In genomic region chr16:97272035-97272631, GRCm38 (mm10) we compare ENCODE assay signal across 8 mouse cellular contexts.
DNase-seq lines count a peak whose midpoint lies in the region; ATAC-seq and TF ChIP-seq lines count a peak whose summit lies in the region.

No protein-coding gene starts in this region.

- no peak for TF ChIP-seq EP300 in MEL (IDR thresholded peaks at IDR 0.05; ENCODE audit: low read depth in 1 of 2, low read length in 2 of 2)

- TF ChIP-seq RAD21 in MEL (IDR thresholded peaks at IDR 0.05; ENCODE audit: low read depth, low read length): peak; percentile 73

- H3K9ac ChIP-seq in MEL (ENCODE audit: control insufficient read depth, low read depth, low read length, poor library complexity, severe bottlenecking): no peak overlapping the region
- no peak overlapping the region for H3K9ac ChIP-seq in hindbrain, embryonic 12.5 days
- no peak overlapping the region for H3K9ac ChIP-seq in lung, embryonic 16.5 days (ENCODE audit: low read length)

- H3K79me2 ChIP-seq in MEL (ENCODE audit: control insufficient read depth, insufficient read depth, low read length, poor library complexity): no peaks in the 10 kb centered on the region

- H3K27me3 ChIP-seq in MEL (ENCODE audit: control insufficient read depth in 1 of 2, insufficient read depth in 2 of 2, low read length in 2 of 2): no peaks in the 10 kb centered on the region
- H3K27me3 ChIP-seq in cerebellum, adult 2 months (ENCODE audit: control insufficient read depth, insufficient read depth, low read length): no peaks in the 10 kb centered on the region
- H3K27me3 ChIP-seq in hindbrain, embryonic 12.5 days: no peaks in the 10 kb centered on the region
- H3K27me3 ChIP-seq in lung, embryonic 16.5 days (ENCODE audit: control insufficient read depth, insufficient read depth, low read depth, low read length): no peaks in the 10 kb centered on the region
- H3K27me3 ChIP-seq in thymus, adult 2 months (ENCODE audit: control insufficient read depth, insufficient read depth, low read length): no peaks in the 10 kb centered on the region

- no peak for TF ChIP-seq POLR2A in MEL (IDR thresholded peaks at IDR 0.05; ENCODE audit: control insufficient read depth in 1 of 2, insufficient read depth in 1 of 2, low read depth in 1 of 2, low read length in 2 of 2, poor library complexity in 1 of 2)
- no peak for TF ChIP-seq POLR2A in cerebellum, adult 2 months (IDR thresholded peaks at IDR 0.05; ENCODE audit: borderline replicate concordance, insufficient read depth, low read length)
- TF ChIP-seq POLR2A in thymus, adult 2 months (IDR thresholded peaks at IDR 0.05; ENCODE audit: control insufficient read depth, extremely low read depth, insufficient read depth, low read length, poor library complexity): no peak

- H3K36me3 ChIP-seq in MEL (ENCODE audit: control insufficient read depth in 1 of 2, insufficient read depth in 2 of 2, low read length in 2 of 2): no peaks in the 10 kb centered on the region
- H3K36me3 ChIP-seq in hindbrain, embryonic 12.5 days: no peaks in the 10 kb centered on the region
- H3K36me3 ChIP-seq in lung, embryonic 16.5 days (ENCODE audit: control insufficient read depth, insufficient read depth, low read length): no peaks in the 10 kb centered on the region
- H3K36me3 ChIP-seq in thymus, adult 2 months (ENCODE audit: control insufficient read depth, insufficient read depth, low read length): no peaks in the 10 kb centered on the region

- no peak overlapping the region for H3K4me3 ChIP-seq in MEL (ENCODE audit: control insufficient read depth in 1 of 2, insufficient read depth in 1 of 2, low read depth in 2 of 2, low read length in 2 of 2)
- peak overlapping the region; percentile 28 for H3K4me3 ChIP-seq in cerebellum, adult 2 months (replicated peaks; ENCODE audit: insufficient read depth, low read depth, low read length)
- H3K4me3 ChIP-seq in hindbrain, embryonic 12.5 days: no peak overlapping the region
- no peak overlapping the region for H3K4me3 ChIP-seq in lung, embryonic 16.5 days (ENCODE audit: low read length)
- H3K4me3 ChIP-seq in thymus, adult 2 months (ENCODE audit: control insufficient read depth, insufficient read depth, low read length): no peak overlapping the region

- peak; percentile 90 for ATAC-seq in hindbrain, embryonic 12.5 days (ENCODE audit: low FRiP score)
- peak; percentile 97 for ATAC-seq in lung, embryonic 16.5 days (ENCODE audit: low read depth)

- no peaks in the 10 kb centered on the region for H3K9me3 ChIP-seq in MEL (replicated peaks; ENCODE audit: insufficient read depth, low read length)
- no peaks in the 10 kb centered on the region for H3K9me3 ChIP-seq in hindbrain, embryonic 12.5 days (replicated peaks)
- H3K9me3 ChIP-seq in lung, embryonic 16.5 days (ENCODE audit: control insufficient read depth, low read length): no peaks in the 10 kb centered on the region

- peak; percentile 61 for DNase-seq in MEL (ENCODE audit: low read depth, low spot score)
- peak; percentile 58 to 76 for DNase-seq in cerebellum, adult 2 months
- DNase-seq in forelimb bud, embryonic 11.5 days (ENCODE audit: low read depth, low spot score): peak; percentile 82
- DNase-seq in layer of hippocampus, adult 9-11 months: peak; percentile 70
- DNase-seq in ovary, postnatal 10 days (ENCODE audit: low spot score): peak; percentile 38
- DNase-seq in thymus, adult 2 months: peak; percentile 81

- H3K27ac ChIP-seq in MEL (ENCODE audit: control insufficient read depth, low read depth, low read length): no peak overlapping the region
- H3K27ac ChIP-seq in cerebellum, adult 2 months (ENCODE audit: insufficient read depth, low read length): no peak overlapping the region
- no peak overlapping the region for H3K27ac ChIP-seq in hindbrain, embryonic 12.5 days
- no peak overlapping the region for H3K27ac ChIP-seq in lung, embryonic 16.5 days (ENCODE audit: low read length)
- H3K27ac ChIP-seq in thymus, adult 2 months (ENCODE audit: control insufficient read depth, insufficient read depth, low read length): no peak overlapping the region

- no peaks in the 10 kb centered on the region for H3K4me1 ChIP-seq in MEL (ENCODE audit: control insufficient read depth in 1 of 2, insufficient read depth in 2 of 2, low read length in 2 of 2)
- H3K4me1 ChIP-seq in cerebellum, adult 2 months (ENCODE audit: control insufficient read depth, insufficient read depth, low read length): no peaks in the 10 kb centered on the region
- H3K4me1 ChIP-seq in hindbrain, embryonic 12.5 days: no peaks in the 10 kb centered on the region
- H3K4me1 ChIP-seq in lung, embryonic 16.5 days (replicated peaks; ENCODE audit: control insufficient read depth, insufficient read depth, low read length): no peaks in the 10 kb centered on the region; the same call in 1 of the 2 replicates
- peaks cover 2% of the 10 kb centered on the region for H3K4me1 ChIP-seq in thymus, adult 2 months (replicated peaks; ENCODE audit: control insufficient read depth, insufficient read depth, low read length)

- H3K4me2 ChIP-seq in hindbrain, embryonic 12.5 days (replicated peaks): peak overlapping the region; percentile 39
- H3K4me2 ChIP-seq in lung, embryonic 16.5 days (ENCODE audit: low read depth, low read length): peak overlapping the region; percentile 22; the same call in 1 of the 2 replicates

- TF ChIP-seq CTCF in MEL (IDR thresholded peaks at IDR 0.05 in 2 of 3, conservative IDR thresholded peaks at IDR 0.05 in 1 of 3; ENCODE audit: control insufficient read depth in 1 of 3, insufficient read depth in 1 of 3, low read depth in 2 of 3, low read length in 3 of 3, poor library complexity in 1 of 3, severe bottlenecking in 1 of 3): peak; percentile 78 to 86 (median 85)
- peak; percentile 81 for TF ChIP-seq CTCF in cerebellum, adult 2 months (IDR thresholded peaks at IDR 0.05; ENCODE audit: borderline replicate concordance, insufficient read depth, low read depth, low read length)
- peak; percentile 86 for TF ChIP-seq CTCF in thymus, adult 2 months (IDR thresholded peaks at IDR 0.05; ENCODE audit: borderline replicate concordance, control insufficient read depth, extremely low read depth, insufficient read depth, low read length, poor library complexity)

- 9% methylated on average over 12 of the region's 12 CpGs for WGBS in cerebellum, adult 2 months
- WGBS in hindbrain, embryonic 12.5 days: 15% methylated on average over 12 of the region's 12 CpGs
- 7% methylated on average over 12 of the region's 12 CpGs for WGBS in lung, embryonic 16.5 days
- WGBS in thymus, adult 2 months: 3% methylated on average over 12 of the region's 12 CpGs

TF ChIP-seq in MEL, 35 proteins besides CTCF, POLR2A, EP300 and RAD21:
- TF ChIP-seq GATA1 (IDR thresholded peaks at IDR 0.05; ENCODE audit: low read depth, low read length) (no peak), HCFC1 (IDR thresholded peaks at IDR 0.05; ENCODE audit: low read depth, low read length) (no peak), SMC3 (IDR thresholded peaks at IDR 0.05; ENCODE audit: low read depth, low read length) (peak; percentile 92), CHD1 (IDR thresholded peaks at IDR 0.05; ENCODE audit: low read depth, low read length) (no peak), ZC3H11A (IDR thresholded peaks at IDR 0.05; ENCODE audit: low read depth, low read length) (peak; percentile 76), E2F4 (IDR thresholded peaks at IDR 0.05; ENCODE audit: borderline replicate concordance, low read depth, low read length) (no peak), ELF1 (IDR thresholded peaks at IDR 0.05; ENCODE audit: low read depth, low read length) (no peak), JUND (IDR thresholded peaks at IDR 0.05; ENCODE audit: low read depth, low read length) (no peak), MAFK (IDR thresholded peaks at IDR 0.05; ENCODE audit: borderline replicate concordance, low read depth, low read length) (no peak), POLR2AphosphoS5 (IDR thresholded peaks at IDR 0.05; ENCODE audit: borderline replicate concordance, low read depth, low read length) (no peak), MAX (IDR thresholded peaks at IDR 0.05; ENCODE audit: low read length) (no peak), USF2 (IDR thresholded peaks at IDR 0.05; ENCODE audit: borderline replicate concordance in 1 of 2, insufficient read depth in 1 of 2, low read depth in 1 of 2, low read length in 2 of 2) (no peak), ETS1 (IDR thresholded peaks at IDR 0.05; ENCODE audit: low read depth, low read length) (no peak), TBP (IDR thresholded peaks at IDR 0.05; ENCODE audit: low read depth, low read length) (no peak), NRF1 (IDR thresholded peaks at IDR 0.05; ENCODE audit: insufficient read depth, low read depth, low read length, poor library complexity, severe bottlenecking) (peak; percentile 49; the same call in 1 of the 2 replicates)
